Mouse (Mus musculus): ENCODE results near the gene Ppp2r3c. TPM values are rescaled to one million over a fixed set of nuclear protein-coding genes. Genes with fewer than 3 reads are reported as not detected.
A peak's percentile ranks its signal among the peaks of the same experiment; 100 is the strongest.
"Not testable (repeated sequence)": the region's sequence is repeated elsewhere in the genome, so short reads cannot be mapped to it uniquely, and the experiment has no call there.

Gene Ppp2r3c
- polyA plus RNA-seq (2015; fragmentation: Nextera tagmentation; extraction: Ambion mirVana), result 7.2 and 8.0 TPM in 2 replicates

- TF ChIP-seq CTCF (IDR thresholded peaks at IDR 0.05; ENCODE audit: low read depth), result no peak
- no peak for TF ChIP-seq EP300 (optimal IDR thresholded peaks at IDR 0.05)
- DNase-seq (ENCODE audit: low spot score), result peak; percentile 94
- Histone ChIP-seq H3K4me1 (replicated peaks; ENCODE audit: control insufficient read depth, insufficient read depth) (no peaks in the 10 kb centered on the region), H3K4me2 (replicated peaks; ENCODE audit: low read depth) (peak within 1 kb of the TSS; percentile 69), H3K9me3 (ENCODE audit: control insufficient read depth, low read length) (no peaks in the 10 kb centered on the region), H3K9ac (ENCODE audit: low read length) (peak within 1 kb of the TSS; percentile 75), H3K27me3 (ENCODE audit: control insufficient read depth, insufficient read depth, low read length) (no peaks in the 10 kb centered on the region), H3K36me3 (ENCODE audit: control insufficient read depth, insufficient read depth, low read length) (peaks cover 4% of the 10 kb centered on the region; the same call in 1 of the 2 replicates), H3K4me3 (ENCODE audit: low read depth, low read length) (peak within 1 kb of the TSS; percentile 68), H3K27ac (replicated peaks) (peak within 1 kb of the TSS; percentile 93)
- WGBS, result under 1% methylated on average over 55 of the region's 55 CpGs
- peak; percentile 92 for ATAC-seq (ENCODE audit: low FRiP score, low TSS enrichment)
These were observed at the start of gene Ppp2r3c for GRCm38 (mm10) chr12:55302485-55303441. Gene Ppp2r3c, minus strand, starts transcription at chr12:55302998.

- WGBS, result 57% methylated on average over 13 of the region's 13 CpGs
- DNase-seq (ENCODE audit: low spot score), result peak; percentile 24
- no peak for TF ChIP-seq EP300 (optimal IDR thresholded peaks at IDR 0.05)
- peak; percentile 31; the same call in 1 of the 2 replicates for TF ChIP-seq CTCF (IDR thresholded peaks at IDR 0.05; ENCODE audit: low read depth)
- H3K27ac ChIP-seq (replicated peaks), result peak overlapping the region; percentile 45; the same call in 1 of the 2 replicates
- H3K9ac ChIP-seq (ENCODE audit: low read length), result no peak overlapping the region
- H3K4me3 ChIP-seq (ENCODE audit: low read depth, low read length), result no peak overlapping the region
- H3K4me1 ChIP-seq (replicated peaks; ENCODE audit: control insufficient read depth, insufficient read depth), result 0 out of 2 replicates have a peak, but pooled peaks cover 2% of the 10 kb centered on the region
- H3K36me3 ChIP-seq (ENCODE audit: control insufficient read depth, insufficient read depth, low read length), result no peaks in the 10 kb centered on the region
- H3K27me3 ChIP-seq (ENCODE audit: control insufficient read depth, insufficient read depth, low read length), result no peaks in the 10 kb centered on the region
- ATAC-seq (ENCODE audit: low FRiP score, low TSS enrichment), result no peak
- no peak overlapping the region for H3K4me2 ChIP-seq (replicated peaks; ENCODE audit: low read depth)
- H3K9me3 ChIP-seq (ENCODE audit: control insufficient read depth, low read length), result no peaks in the 10 kb centered on the region
These were observed 41.8 kb upstream of the Ppp2r3c start for GRCm38 (mm10) chr12:55344583-55344982.

GRCm38 (mm10) chr12:55343998-55344397, 41.2 kb upstream of the Ppp2r3c start:
- DNase-seq (ENCODE audit: low spot score) (no peak), ATAC-seq (ENCODE audit: low FRiP score, low TSS enrichment) (peak; percentile 22; the same call in 1 of the 2 replicates)
- Histone ChIP-seq H3K4me2 (replicated peaks; ENCODE audit: low read depth) (0 out of 2 replicates have a peak overlapping the region, but pooled peaks have one; percentile 8), H3K4me3 (ENCODE audit: low read depth, low read length) (no peak overlapping the region), H3K9ac (ENCODE audit: low read length) (no peak overlapping the region), H3K27me3 (ENCODE audit: control insufficient read depth, insufficient read depth, low read length) (no peaks in the 10 kb centered on the region), H3K27ac (replicated peaks) (peak overlapping the region; percentile 56), H3K9me3 (ENCODE audit: control insufficient read depth, low read length) (no peaks in the 10 kb centered on the region), H3K4me1 (replicated peaks; ENCODE audit: control insufficient read depth, insufficient read depth) (0 out of 2 replicates have a peak, but pooled peaks cover 2% of the 10 kb centered on the region), H3K36me3 (ENCODE audit: control insufficient read depth, insufficient read depth, low read length) (no peaks in the 10 kb centered on the region)
- TF ChIP-seq CTCF (IDR thresholded peaks at IDR 0.05; ENCODE audit: low read depth) (no peak), EP300 (optimal IDR thresholded peaks at IDR 0.05) (no peak)
- WGBS, result 63% methylated on average over 11 of the region's 11 CpGs

GRCm38 (mm10) chr12:55343045-55343444, 40.2 kb upstream of the Ppp2r3c start:
- H3K27ac ChIP-seq (replicated peaks), result peak overlapping the region; percentile 41; the same call in 1 of the 2 replicates
- not testable (repeated sequence) for H3K4me2 ChIP-seq (replicated peaks; ENCODE audit: low read depth); H3K9ac ChIP-seq (ENCODE audit: low read length); DNase-seq (ENCODE audit: low spot score); H3K4me1 ChIP-seq (replicated peaks; ENCODE audit: control insufficient read depth, insufficient read depth); ATAC-seq (ENCODE audit: low FRiP score, low TSS enrichment); H3K9me3 ChIP-seq (ENCODE audit: control insufficient read depth, low read length); H3K36me3 ChIP-seq (ENCODE audit: control insufficient read depth, insufficient read depth, low read length); H3K4me3 ChIP-seq (ENCODE audit: low read depth, low read length); H3K27me3 ChIP-seq (ENCODE audit: control insufficient read depth, insufficient read depth, low read length)
- WGBS, result 55% methylated on average over 1 of the region's 1 CpGs

GRCm38 (mm10) chr12:55338490-55338889, 35.7 kb upstream of the Ppp2r3c start:
- H3K4me1 ChIP-seq (replicated peaks; ENCODE audit: control insufficient read depth, insufficient read depth); H3K4me3 ChIP-seq (ENCODE audit: low read depth, low read length); ATAC-seq (ENCODE audit: low FRiP score, low TSS enrichment); H3K4me2 ChIP-seq (replicated peaks; ENCODE audit: low read depth); DNase-seq (ENCODE audit: low spot score); H3K27me3 ChIP-seq (ENCODE audit: control insufficient read depth, insufficient read depth, low read length); H3K27ac ChIP-seq (replicated peaks); H3K9me3 ChIP-seq (ENCODE audit: control insufficient read depth, low read length); H3K36me3 ChIP-seq (ENCODE audit: control insufficient read depth, insufficient read depth, low read length); H3K9ac ChIP-seq (ENCODE audit: low read length): not testable (repeated sequence)
- 96% methylated on average over 1 of the region's 2 CpGs for WGBS

GRCm38 (mm10) chr12:55333662-55334061, 30.9 kb upstream of the Ppp2r3c start:
- Histone ChIP-seq H3K9ac (ENCODE audit: low read length) (no peak overlapping the region), H3K27me3 (ENCODE audit: control insufficient read depth, insufficient read depth, low read length) (no peaks in the 10 kb centered on the region), H3K9me3 (ENCODE audit: control insufficient read depth, low read length) (no peaks in the 10 kb centered on the region), H3K4me2 (replicated peaks; ENCODE audit: low read depth) (no peak overlapping the region), H3K4me1 (replicated peaks; ENCODE audit: control insufficient read depth, insufficient read depth) (no peaks in the 10 kb centered on the region), H3K36me3 (ENCODE audit: control insufficient read depth, insufficient read depth, low read length) (no peaks in the 10 kb centered on the region), H3K27ac (replicated peaks) (no peak overlapping the region), H3K4me3 (ENCODE audit: low read depth, low read length) (no peak overlapping the region)
- TF ChIP-seq CTCF (IDR thresholded peaks at IDR 0.05; ENCODE audit: low read depth) (no peak), EP300 (optimal IDR thresholded peaks at IDR 0.05) (no peak)
- WGBS, result 71% methylated on average over 7 of the region's 7 CpGs
- ATAC-seq (ENCODE audit: low FRiP score, low TSS enrichment), result peak; percentile 80
- peak; percentile 55 for DNase-seq (ENCODE audit: low spot score)

Measured in stomach, postnatal 0 days (tissue).